Mouse (Mus musculus) gastrocnemius, postnatal 36 days (tissue): ENCODE measurements at regions not wholly inside any gene's neighbourhood (a gene's known extent, or its start where the extent isn't known, plus 50 kb on each side); places are given as distances from the start of the nearest gene placed in this dataset.

Experiments
- DNase-seq, 2 experiments: peaks; one replicate each; pipeline ENCODE4 v3.0.0; 2022
- intact Hi-C: fragments of 180-260 bp; cut with DNase I; formaldehyde crosslinking; loops from one replicate; pipeline ENCODE4 v1.15.1; 2025

- intact Hi-C loops: no loop called here
- no peak for DNase-seq
Measured at GRCm38 (mm10) chr1:186909518-186910105, 57.6 kb upstream of the D1Pas1 start.

- intact Hi-C loops: no loop called here
- DNase-seq: no peak
Measured at GRCm38 (mm10) chr1:186909073-186909472, 58.1 kb upstream of the D1Pas1 start.

DNA sequence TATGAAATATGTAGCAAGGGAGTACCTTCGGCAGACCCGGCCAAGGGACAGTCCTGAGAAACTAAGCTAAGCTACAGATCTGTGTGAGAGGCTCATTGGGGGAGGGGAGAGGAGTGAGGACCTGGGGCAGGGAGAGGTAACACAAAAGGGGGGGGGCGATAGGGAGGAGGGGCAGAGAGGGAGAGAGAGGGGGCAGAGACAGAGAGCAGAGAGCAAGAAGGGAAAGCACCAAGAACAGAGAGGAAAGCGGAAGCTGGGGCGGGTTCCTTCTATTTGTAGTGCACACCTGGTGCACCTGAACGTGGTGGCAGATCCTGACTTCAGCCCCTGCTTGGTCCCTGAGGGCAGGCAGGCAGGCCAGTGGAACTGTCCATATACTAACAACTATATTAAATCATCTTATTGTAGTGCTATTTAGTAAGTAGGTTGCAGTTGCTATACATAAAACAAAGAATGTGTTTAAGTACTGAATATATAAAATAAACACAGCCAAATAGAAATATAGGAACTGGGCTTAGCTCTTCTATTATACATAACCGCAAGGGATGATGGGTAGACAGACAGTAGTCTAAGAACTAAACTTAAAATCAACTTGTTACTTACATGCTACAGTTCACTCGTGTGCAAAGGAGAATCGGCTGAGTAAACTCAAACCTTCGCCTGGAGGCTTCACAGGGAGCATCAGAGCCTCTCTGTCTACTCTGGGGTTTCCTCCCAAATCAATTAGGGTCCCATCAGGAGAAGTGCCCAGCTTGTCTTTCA is 59.6 kb upstream of the D1Pas1 start:
- DNase-seq: no peak
- intact Hi-C loops: no loop called here

GRCm38 (mm10) chr1:186905942-186906341 is 61.3 kb upstream of the D1Pas1 start:
- intact Hi-C loops: no loop called here
- no peak for DNase-seq

DNA sequence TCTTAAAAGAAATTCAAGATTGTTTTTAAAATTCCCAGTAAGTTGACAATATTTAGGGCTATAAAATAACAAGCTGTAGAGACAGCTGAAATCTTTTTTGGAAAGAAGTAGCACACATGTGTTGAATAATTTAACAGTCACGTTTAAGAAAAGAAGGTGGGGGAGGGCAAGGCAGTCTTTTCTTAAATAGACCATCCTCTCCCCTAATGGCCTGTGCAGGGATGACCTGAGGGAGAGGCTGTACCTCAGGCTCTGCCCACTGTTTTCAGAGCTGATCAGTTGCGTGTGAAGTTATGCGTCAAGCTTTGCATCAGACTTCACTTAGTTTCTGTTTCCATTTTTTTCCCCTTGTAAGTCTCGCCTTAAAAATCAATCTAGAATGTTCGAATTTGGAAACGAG is 65.7 kb upstream of the D1Pas1 start:
- intact Hi-C loops: no loop called here
- no peak for DNase-seq

DNA sequence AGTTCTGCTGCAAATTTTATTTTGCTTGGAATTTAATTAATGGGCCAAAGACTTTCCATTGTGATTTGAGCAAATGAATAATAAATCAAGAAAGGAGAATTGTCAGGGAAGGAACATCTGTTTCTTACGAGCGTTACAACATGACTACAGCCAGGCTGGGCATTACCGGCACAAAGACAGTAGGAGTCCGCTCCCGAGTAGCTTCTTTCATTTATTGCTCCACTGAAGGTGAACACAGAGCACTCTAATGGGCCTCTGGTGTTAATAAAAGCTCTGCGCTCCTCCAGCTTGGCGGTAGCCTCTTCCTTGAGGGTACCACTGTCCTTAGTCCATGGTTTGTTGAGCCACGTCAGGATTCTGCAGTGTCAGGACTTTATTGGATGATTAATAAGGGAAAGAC is 69.0 kb upstream of the D1Pas1 start:
- no peak for DNase-seq
- intact Hi-C loops: no loop called here

GRCm38 (mm10) chr1:186889584-186889852 is 77.7 kb upstream of the D1Pas1 start:
- intact Hi-C loops: no loop called here

GRCm38 (mm10) chr1:186888767-186889583 is 78.2 kb upstream of the D1Pas1 start:
- DNase-seq: no peak
- intact Hi-C loops: no loop called here

More at GRCm38 (mm10) chr1:186889584-186889852, 77.7 kb upstream of the D1Pas1 start:
- no peak for DNase-seq

DNA sequence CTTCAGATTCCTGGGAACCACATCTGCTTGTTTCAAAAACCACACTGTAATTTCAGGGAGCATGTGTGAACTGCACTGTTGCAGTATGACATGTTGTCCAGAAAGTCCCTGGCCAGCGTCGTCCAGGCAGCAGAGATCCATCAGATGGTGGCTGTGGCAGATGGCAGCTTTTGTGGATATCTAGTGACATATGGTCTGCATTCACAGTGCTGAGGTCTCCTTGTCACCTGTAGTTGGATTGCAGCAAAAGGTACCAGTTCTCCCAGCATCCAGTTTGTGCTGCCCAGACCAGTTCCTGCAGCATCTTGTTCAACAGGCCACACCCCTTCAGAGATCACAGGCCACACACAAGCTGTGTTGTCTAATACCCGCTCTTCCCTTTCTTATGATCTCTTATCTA is 80.1 kb upstream of the D1Pas1 start:
- intact Hi-C loops: no loop called here
- DNase-seq: no peak

- DNase-seq: no peak
- intact Hi-C loops: no loop called here
Measured at GRCm38 (mm10) chr1:186880391-186880790, 86.8 kb upstream of the D1Pas1 start.

DNA sequence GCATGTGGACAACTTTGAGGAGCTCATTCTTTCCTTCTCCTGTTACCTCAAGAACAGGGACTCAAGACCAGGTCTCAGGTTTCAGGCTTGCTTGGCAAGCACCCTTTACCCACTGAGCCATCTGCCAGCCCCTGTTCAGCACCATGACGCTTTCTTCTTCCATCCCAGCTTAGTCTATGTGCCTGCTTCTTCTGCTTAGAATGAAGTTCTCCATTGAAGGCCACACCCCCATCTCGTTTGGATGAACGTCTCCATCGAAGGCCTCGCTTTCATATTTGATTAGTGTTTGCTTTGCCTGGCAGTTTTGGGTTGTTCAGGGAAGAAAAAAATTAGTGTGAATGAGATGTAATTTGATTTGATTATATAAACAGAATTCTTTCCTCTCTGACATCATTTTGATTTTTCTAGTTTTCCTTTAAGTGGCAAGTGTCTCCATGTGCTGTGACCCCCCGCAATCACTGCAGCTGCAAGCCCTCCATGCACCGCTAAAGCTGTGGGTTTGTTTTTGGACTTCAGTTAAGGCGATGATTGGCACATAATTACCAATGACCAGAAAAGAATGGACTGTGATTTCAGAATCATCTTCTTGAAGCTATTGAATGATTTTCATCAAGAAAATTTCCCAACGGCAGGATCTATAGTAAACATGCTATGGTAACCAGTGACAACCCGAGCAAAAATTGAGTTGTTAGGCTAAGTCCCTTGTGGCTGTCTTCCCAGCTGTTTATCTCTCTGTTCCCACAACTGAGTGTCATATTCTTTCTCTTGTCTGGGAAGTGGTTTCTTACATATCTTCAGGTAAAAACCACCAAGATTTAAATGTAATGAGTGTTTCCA is 106.4 kb upstream of the D1Pas1 start:
- intact Hi-C loops: no loop called here
- no peak for DNase-seq

GRCm38 (mm10) chr1:186858285-186858684 is 108.9 kb upstream of the D1Pas1 start:
- no peak for DNase-seq
- intact Hi-C loops: no loop called here

- intact Hi-C loops: no loop called here
- no peak for DNase-seq
Measured at GRCm38 (mm10) chr1:186855474-186856036, 106.4 kb upstream of the Rrp15 start.

GRCm38 (mm10) chr1:186845256-186845655 is 96.1 kb upstream of the Rrp15 start:
- no peak for DNase-seq
- intact Hi-C loops: no loop called here

- intact Hi-C loops: no loop called here
- peak in 1 of 2 experiments; percentile 15 for DNase-seq
Measured at GRCm38 (mm10) chr1:186833896-186834800, 85.0 kb upstream of the Rrp15 start.

DNA sequence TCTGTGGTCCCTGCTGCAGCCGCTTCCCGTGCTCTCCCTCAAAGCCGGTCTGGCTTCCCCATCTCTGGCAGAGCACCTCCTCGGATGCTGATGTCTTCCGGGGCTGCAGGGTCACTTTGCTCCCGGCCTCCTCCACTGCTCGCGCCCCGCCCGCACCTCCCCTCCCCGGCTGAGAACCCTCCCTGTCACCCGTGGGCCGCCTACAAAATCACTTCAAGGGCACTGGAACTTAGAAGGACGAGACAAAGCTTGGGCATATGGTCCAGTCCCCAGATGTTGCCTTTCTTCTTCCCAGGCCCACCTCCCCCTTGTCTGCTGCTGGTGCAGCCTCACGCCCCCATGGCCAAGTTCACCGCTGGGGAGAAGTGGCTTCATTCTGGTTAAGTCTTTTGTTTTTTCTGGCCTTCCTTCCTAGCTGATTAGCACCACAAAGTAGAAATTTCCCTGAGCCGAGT is 84.3 kb upstream of the Rrp15 start:
- intact Hi-C loops: no loop called here
- DNase-seq: no peak

- intact Hi-C loops: no loop called here
- DNase-seq: no peak
Measured at GRCm38 (mm10) chr1:186827773-186828172, 78.6 kb upstream of the Rrp15 start.

DNA sequence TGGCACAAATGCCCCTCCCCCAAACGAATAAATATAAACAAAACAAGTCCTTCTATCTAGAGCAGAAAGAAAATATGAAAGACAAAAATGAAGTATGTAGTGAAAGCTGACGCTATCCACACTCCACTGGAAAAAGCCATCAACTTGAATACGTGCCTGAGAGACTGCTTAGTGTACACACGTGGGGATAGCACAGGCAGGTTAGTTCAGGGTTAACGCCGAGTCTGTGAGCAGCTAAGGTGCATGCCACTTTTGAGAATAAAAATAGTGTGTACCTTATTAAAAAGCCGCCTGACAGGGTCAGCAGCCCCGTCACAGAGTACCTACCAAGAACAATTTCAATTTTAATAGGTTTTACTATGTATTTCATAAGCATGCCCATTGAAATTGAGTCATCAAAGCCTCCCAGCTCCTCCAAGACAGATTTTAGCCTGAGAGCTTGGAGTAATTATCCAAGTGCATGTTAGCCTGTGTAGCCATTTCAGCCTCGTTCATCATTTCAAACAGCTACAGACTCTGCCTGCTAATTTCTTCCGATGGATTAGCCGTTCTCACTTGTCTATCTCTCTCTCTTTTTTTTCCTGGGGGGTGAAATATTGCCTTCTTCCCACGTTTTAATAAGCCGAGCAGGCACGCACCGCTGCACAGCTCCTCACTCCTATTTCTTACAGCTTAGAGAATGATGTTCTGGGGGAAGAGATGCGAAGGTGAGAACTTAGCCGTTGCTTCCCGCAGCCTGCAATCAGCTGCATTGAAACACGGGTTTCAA is 59.2 kb upstream of the Rrp15 start:
- intact Hi-C loops: no loop called here
- no peak for DNase-seq

DNA sequence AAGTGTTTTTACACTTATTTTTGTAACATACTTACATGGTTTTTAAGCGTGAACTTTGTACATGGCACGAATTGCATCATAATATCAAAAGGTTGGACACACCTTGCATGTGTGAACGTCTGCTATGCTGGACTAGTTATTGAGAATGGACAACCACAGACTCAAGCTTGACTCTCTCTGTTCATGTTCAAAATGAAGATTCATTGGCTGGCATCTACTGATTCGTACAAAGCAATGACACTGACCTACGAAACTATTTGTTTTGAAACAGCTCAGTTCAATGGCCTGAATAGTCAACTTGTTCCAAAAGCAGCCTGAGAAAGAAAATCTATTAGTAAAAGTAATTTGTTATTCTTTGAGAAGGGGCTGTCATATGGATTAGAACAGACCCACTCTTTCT is 55.3 kb upstream of the Rrp15 start:
- no peak for DNase-seq

More for the DNA sequence above, 55.3 kb upstream of the Rrp15 start:
- intact Hi-C loops: no loop called here
